Mouse (Mus musculus) frontal cortex, adult 2 months (tissue): ENCODE data around the gene Evi5. TPM values are rescaled to one million over a fixed set of nuclear protein-coding genes. Genes with fewer than 3 reads are reported as not detected.

Source experiments
- DNase-seq, 2 experiments: peaks; one replicate each; pipeline ENCODE4 v3.0.0; 2022; ENCODE audit warnings: low spot score in 1 of 2; ENCODE audit errors: extremely low spot score in 1 of 2
- polyA plus RNA-seq: library from polyadenylated mRNA; depleted of rRNA; stranded (reverse); fragments of >200 nt; gene quantifications from 2 replicates; pipeline ENCODE4 v1.2.3, GENCODE M21; 2012; rRNA removed

Evi5 gene
- polyA plus RNA-seq: 58.0 and 71.1 TPM in 2 replicates

- peak in 1 of 2 experiments; percentile 56 for DNase-seq
Measured at GRCm38 (mm10) chr5:107874561-107875260, at the start of gene Evi5. Gene Evi5 (minus strand): TSS chr5:107875107.

- no peak for DNase-seq
Measured at GRCm38 (mm10) chr5:107924564-107924963, 49.7 kb upstream of the Evi5 start.

GRCm38 (mm10) chr5:107922836-107923235 is 47.9 kb upstream of the Evi5 start:
- DNase-seq: no peak

- DNase-seq: peak; percentile 33 to 90
Measured at GRCm38 (mm10) chr5:107921400-107922252, 46.7 kb upstream of the Evi5 start.

GRCm38 (mm10) chr5:107915280-107915679 is 40.4 kb upstream of the Evi5 start:
- DNase-seq: no peak

- DNase-seq: no peak
Measured at GRCm38 (mm10) chr5:107911012-107911411, 36.1 kb upstream of the Evi5 start.

- no peak for DNase-seq
Measured at GRCm38 (mm10) chr5:107910084-107910616, 35.2 kb upstream of the Evi5 start.

GRCm38 (mm10) chr5:107909668-107910067 is 34.8 kb upstream of the Evi5 start:
- no peak for DNase-seq

GRCm38 (mm10) chr5:107908514-107909110 is 33.7 kb upstream of the Evi5 start:
- DNase-seq: no peak

GRCm38 (mm10) chr5:107904325-107904724 is 29.4 kb upstream of the Evi5 start:
- no peak for DNase-seq

- no peak for DNase-seq
Measured at GRCm38 (mm10) chr5:107901014-107901615, 26.2 kb upstream of the Evi5 start.

GRCm38 (mm10) chr5:107900206-107901013 is 25.5 kb upstream of the Evi5 start, which contains the start of gene Rpl5:
Gene Rpl5 (plus strand): TSS chr5:107900502.
- peak; percentile 94 to 99 for DNase-seq

- peak in 1 of 2 experiments; percentile 25 for DNase-seq
Measured at GRCm38 (mm10) chr5:107896265-107896664, 21.4 kb upstream of the Evi5 start.

- DNase-seq: no peak
Measured at GRCm38 (mm10) chr5:107894676-107895075, 19.8 kb upstream of the Evi5 start.

GRCm38 (mm10) chr5:107891515-107891914 is 16.6 kb upstream of the Evi5 start:
- DNase-seq: peak in 1 of 2 experiments; percentile 33

GRCm38 (mm10) chr5:107889994-107890888 is 15.3 kb upstream of the Evi5 start:
- DNase-seq: no peak

- DNase-seq: no peak
Measured at GRCm38 (mm10) chr5:107880710-107881109, 5.8 kb upstream of the Evi5 start.

- DNase-seq: no peak
Measured at GRCm38 (mm10) chr5:107877053-107877452, 2.1 kb upstream of the Evi5 start.

- DNase-seq: no peak
Measured at GRCm38 (mm10) chr5:107875261-107875611, 329 bp upstream of the Evi5 start.
